Mouse (Mus musculus): ENCODE data around the gene Ttyh3. TPM values are rescaled to one million over a fixed set of nuclear protein-coding genes. Genes with fewer than 3 reads are reported as not detected.

Gene Ttyh3
- total and polyA plus RNA-seq, 2 experiments from 2014 or later = 67.9 to 163 TPM

DNA sequence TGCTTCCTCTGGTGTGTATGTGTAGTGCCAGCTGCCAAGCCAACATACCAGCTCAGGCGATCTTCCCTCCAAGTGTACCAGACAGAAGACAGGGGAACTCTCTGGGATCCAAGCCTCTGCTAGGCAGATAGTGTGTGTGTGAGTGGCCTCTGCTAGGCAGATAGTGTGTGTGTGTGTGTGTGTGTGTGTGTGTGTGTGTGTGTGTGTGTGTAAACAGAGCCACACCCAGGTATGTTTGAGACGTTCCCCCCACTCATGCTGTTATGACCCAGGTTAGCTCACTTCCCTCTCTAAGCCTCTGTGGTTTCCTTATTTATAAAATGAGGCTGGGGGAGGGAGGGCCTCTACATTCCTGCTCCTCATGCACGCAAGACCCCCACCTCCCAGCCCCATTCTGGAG lies 52.4 kb downstream of the Ttyh3 start:
- Histone ChIP-seq H3K4me3 (ENCODE audit: low read depth, low read length) (no peak overlapping the region), H3K27ac (ENCODE audit: low read depth, low read length) (no peak overlapping the region), H3K9me3 (ENCODE audit: low read length) (no peaks in the 10 kb centered on the region), H3K4me1 (ENCODE audit: insufficient read depth) (no peaks in the 10 kb centered on the region), H3K4me2 (ENCODE audit: low read depth) (no peak overlapping the region), H3K27me3 (ENCODE audit: insufficient read depth, low read length) (no peaks in the 10 kb centered on the region), H3K9ac (no peak overlapping the region), H3K36me3 (ENCODE audit: insufficient read depth) (no peaks in the 10 kb centered on the region)
- no peak for ATAC-seq
- no peak for TF ChIP-seq CTCF (IDR thresholded peaks at IDR 0.05; ENCODE audit: low read depth)
- 58% methylated on average over 3 of the region's 3 CpGs for WGBS
- DNase-seq = no peak

GRCm38 (mm10) chr5:140594846-140595245 lies 54.0 kb downstream of the Ttyh3 start:
- TF ChIP-seq CTCF (IDR thresholded peaks at IDR 0.05; ENCODE audit: low read depth) = no peak
- no peaks in the 10 kb centered on the region for H3K36me3 ChIP-seq (ENCODE audit: insufficient read depth)

GRCm38 (mm10) chr5:140589082-140589774 lies 59.6 kb downstream of the Ttyh3 start:
- Histone ChIP-seq H3K9ac (no peak overlapping the region), H3K27me3 (ENCODE audit: insufficient read depth, low read length) (no peaks in the 10 kb centered on the region), H3K9me3 (ENCODE audit: low read length) (no peaks in the 10 kb centered on the region), H3K4me1 (ENCODE audit: insufficient read depth) (no peaks in the 10 kb centered on the region), H3K4me3 (ENCODE audit: low read depth, low read length) (no peak overlapping the region), H3K36me3 (ENCODE audit: insufficient read depth) (no peaks in the 10 kb centered on the region), H3K4me2 (ENCODE audit: low read depth) (no peak overlapping the region), H3K27ac (ENCODE audit: low read depth, low read length) (no peak overlapping the region)
- ATAC-seq (no peak), DNase-seq (no peak)
- 93% methylated on average over 16 of the region's 16 CpGs for WGBS
- no peak for TF ChIP-seq CTCF (IDR thresholded peaks at IDR 0.05; ENCODE audit: low read depth)

More at GRCm38 (mm10) chr5:140594846-140595245, 54.0 kb downstream of the Ttyh3 start:
- Histone ChIP-seq H3K4me2 (ENCODE audit: low read depth) (no peak overlapping the region), H3K4me1 (ENCODE audit: insufficient read depth) (no peaks in the 10 kb centered on the region), H3K4me3 (ENCODE audit: low read depth, low read length) (no peak overlapping the region), H3K9me3 (ENCODE audit: low read length) (no peaks in the 10 kb centered on the region), H3K9ac (no peak overlapping the region), H3K27me3 (ENCODE audit: insufficient read depth, low read length) (no peaks in the 10 kb centered on the region), H3K27ac (ENCODE audit: low read depth, low read length) (no peak overlapping the region)
- ATAC-seq = no peak
- WGBS = 58% methylated on average over 5 of the region's 5 CpGs
- DNase-seq = no peak

DNA sequence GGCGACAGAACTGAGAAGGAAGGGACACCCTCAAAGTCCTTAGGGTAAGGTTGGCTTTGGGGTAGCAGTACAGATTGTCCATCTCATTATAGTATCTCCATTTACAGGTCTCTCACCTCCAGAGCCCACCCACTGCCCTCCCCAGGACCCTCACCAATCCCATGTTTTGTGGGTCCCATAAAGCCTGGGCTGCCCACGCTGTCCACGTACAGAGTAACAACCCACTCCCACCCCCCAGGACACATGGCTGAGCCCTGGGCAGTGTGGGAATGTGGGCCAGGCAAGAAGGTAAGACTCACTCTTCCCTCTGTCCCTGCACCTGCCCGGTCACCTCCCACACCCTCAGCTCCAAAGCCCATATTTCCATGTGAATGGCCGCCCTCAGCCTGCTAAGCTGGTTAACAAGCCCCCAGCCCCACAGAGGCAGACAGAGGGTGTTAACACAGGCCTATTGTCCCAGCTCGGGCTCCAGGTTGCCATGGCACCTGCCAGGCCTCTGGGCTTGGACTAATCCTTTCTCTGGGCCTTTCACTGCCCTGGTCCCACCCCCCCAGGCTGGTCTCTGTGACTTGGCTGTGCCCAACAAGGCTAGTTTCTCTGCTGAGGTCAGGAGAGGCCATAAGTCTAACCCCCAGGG lies 65.0 kb downstream of the Ttyh3 start:
- ATAC-seq = peak; percentile 82
- no peak overlapping the region for H3K9ac ChIP-seq
- peak; percentile 45 for DNase-seq
- H3K36me3 ChIP-seq (ENCODE audit: insufficient read depth) = no peaks in the 10 kb centered on the region
- H3K27me3 ChIP-seq (ENCODE audit: insufficient read depth, low read length) = no peaks in the 10 kb centered on the region
- TF ChIP-seq CTCF (IDR thresholded peaks at IDR 0.05; ENCODE audit: low read depth) = no peak
- H3K9me3 ChIP-seq (ENCODE audit: low read length) = no peaks in the 10 kb centered on the region
- H3K4me1 ChIP-seq (ENCODE audit: insufficient read depth) = no peaks in the 10 kb centered on the region
- H3K4me3 ChIP-seq (ENCODE audit: low read depth, low read length) = no peak overlapping the region
- WGBS = 12% methylated on average over 6 of the region's 6 CpGs
- no peak overlapping the region for H3K4me2 ChIP-seq (ENCODE audit: low read depth)
- H3K27ac ChIP-seq (ENCODE audit: low read depth, low read length) = no peak overlapping the region

GRCm38 (mm10) chr5:140582995-140583731 lies 65.7 kb downstream of the Ttyh3 start:
- Histone ChIP-seq H3K4me2 (ENCODE audit: low read depth) (no peak overlapping the region), H3K27me3 (ENCODE audit: insufficient read depth, low read length) (no peaks in the 10 kb centered on the region), H3K9me3 (ENCODE audit: low read length) (no peaks in the 10 kb centered on the region), H3K9ac (no peak overlapping the region), H3K36me3 (ENCODE audit: insufficient read depth) (no peaks in the 10 kb centered on the region), H3K27ac (ENCODE audit: low read depth, low read length) (no peak overlapping the region), H3K4me3 (ENCODE audit: low read depth, low read length) (no peak overlapping the region), H3K4me1 (ENCODE audit: insufficient read depth) (no peaks in the 10 kb centered on the region)
- DNase-seq = no peak
- TF ChIP-seq CTCF (IDR thresholded peaks at IDR 0.05; ENCODE audit: low read depth) = no peak
- 21% methylated on average over 8 of the region's 8 CpGs for WGBS
- no peak for ATAC-seq

DNA sequence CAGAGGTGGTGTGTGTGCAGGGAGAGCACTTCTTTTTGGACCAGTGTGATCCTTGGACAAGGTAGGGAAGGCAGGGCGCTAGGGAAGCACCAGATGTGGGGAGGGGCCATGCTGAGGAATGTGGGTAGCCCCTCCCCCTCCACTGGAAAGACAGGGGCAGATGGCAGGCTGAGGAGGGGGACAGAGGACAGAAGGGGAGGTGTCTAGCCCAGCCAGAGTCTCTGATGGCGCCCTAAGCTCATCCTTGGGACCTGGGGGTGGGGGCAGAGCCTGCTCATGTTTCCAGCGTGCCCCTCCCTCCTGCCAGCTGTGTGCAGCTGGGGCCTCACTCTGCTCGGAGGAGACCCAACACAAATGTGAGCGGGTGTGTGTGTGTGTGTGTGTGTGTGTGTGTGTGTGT lies 67.3 kb downstream of the Ttyh3 start:
- no peaks in the 10 kb centered on the region for H3K4me1 ChIP-seq (ENCODE audit: insufficient read depth)
- no peaks in the 10 kb centered on the region for H3K9me3 ChIP-seq (ENCODE audit: low read length)
- H3K36me3 ChIP-seq (ENCODE audit: insufficient read depth) = no peaks in the 10 kb centered on the region
- no peak overlapping the region for H3K9ac ChIP-seq
- H3K4me2 ChIP-seq (ENCODE audit: low read depth) = no peak overlapping the region
- 33% methylated on average over 5 of the region's 5 CpGs for WGBS
- no peak overlapping the region for H3K4me3 ChIP-seq (ENCODE audit: low read depth, low read length)
- DNase-seq (no peak), ATAC-seq (no peak)
- H3K27me3 ChIP-seq (ENCODE audit: insufficient read depth, low read length) = no peaks in the 10 kb centered on the region
- no peak for TF ChIP-seq CTCF (IDR thresholded peaks at IDR 0.05; ENCODE audit: low read depth)
- H3K27ac ChIP-seq (ENCODE audit: low read depth, low read length) = no peak overlapping the region

- Histone ChIP-seq H3K9me3 (ENCODE audit: low read length) (no peaks in the 10 kb centered on the region), H3K4me1 (ENCODE audit: insufficient read depth) (no peaks in the 10 kb centered on the region), H3K4me2 (ENCODE audit: low read depth) (no peak overlapping the region), H3K36me3 (ENCODE audit: insufficient read depth) (no peaks in the 10 kb centered on the region), H3K27ac (ENCODE audit: low read depth, low read length) (no peak overlapping the region), H3K27me3 (ENCODE audit: insufficient read depth, low read length) (no peaks in the 10 kb centered on the region), H3K9ac (no peak overlapping the region), H3K4me3 (ENCODE audit: low read depth, low read length) (no peak overlapping the region)
- ATAC-seq (peak; percentile 46; the same call in 1 of the 2 replicates), DNase-seq (no peak)
- WGBS = 7% methylated on average over 6 of the region's 6 CpGs
- no peak for TF ChIP-seq CTCF (IDR thresholded peaks at IDR 0.05; ENCODE audit: low read depth)
Observed at GRCm38 (mm10) chr5:140579771-140580170, 69.1 kb downstream of the Ttyh3 start.
